Mouse (Mus musculus): ENCODE measurements at regions not wholly inside any gene's neighbourhood (a gene's known extent, or its start where the extent isn't known, plus 50 kb on each side); places are given as distances from the start of the nearest gene placed in this dataset.
A peak's percentile ranks its signal among the peaks of the same experiment; 100 is the strongest.

DNA sequence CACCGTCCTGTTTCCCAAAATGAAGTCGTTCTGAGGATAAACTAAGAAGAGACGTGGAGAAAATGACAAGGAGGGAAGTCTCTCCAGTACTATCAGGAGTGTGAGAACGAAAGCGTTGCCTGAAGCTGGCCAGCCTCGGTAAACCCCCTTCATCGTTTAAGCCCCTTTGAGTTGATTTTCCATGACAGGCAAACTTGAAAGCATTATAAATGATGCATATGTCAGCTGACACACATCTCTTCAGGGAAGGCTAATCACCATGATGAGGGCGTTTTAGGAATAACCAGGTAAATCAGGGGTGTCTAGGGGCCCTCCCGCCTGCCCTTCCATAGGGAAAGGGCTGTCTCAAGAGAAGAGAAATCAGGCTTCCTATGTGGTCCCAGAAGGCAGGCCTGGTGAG is 328.4 kb downstream of the Gm49356 start:
- DNase-seq (ENCODE audit: low spot score) (no peak), ATAC-seq (replicated peaks; ENCODE audit: low FRiP score, low read depth) (no peak)
- no peaks in the 10 kb centered on the region; the same call in 1 of the 2 replicates for H3K9me3 ChIP-seq (replicated peaks; ENCODE audit: low read length)
- H3K4me2 ChIP-seq (ENCODE audit: low read length), result no peak overlapping the region
- H3K4me3 ChIP-seq (replicated peaks; ENCODE audit: low read depth, low read length), result no peak overlapping the region
- H3K27ac ChIP-seq, result no peak overlapping the region
- no peaks in the 10 kb centered on the region for H3K4me1 ChIP-seq (replicated peaks; ENCODE audit: insufficient read depth, low read length)
- no peaks in the 10 kb centered on the region for H3K27me3 ChIP-seq (ENCODE audit: insufficient read depth, low read length)
- H3K9ac ChIP-seq (ENCODE audit: low read depth, low read length), result no peak overlapping the region
- no peaks in the 10 kb centered on the region for H3K36me3 ChIP-seq (ENCODE audit: insufficient read depth, low read length)
- no peak for TF ChIP-seq CTCF (IDR thresholded peaks at IDR 0.05; ENCODE audit: low read depth)
- 82% methylated on average over 9 of the region's 9 CpGs for WGBS

DNA sequence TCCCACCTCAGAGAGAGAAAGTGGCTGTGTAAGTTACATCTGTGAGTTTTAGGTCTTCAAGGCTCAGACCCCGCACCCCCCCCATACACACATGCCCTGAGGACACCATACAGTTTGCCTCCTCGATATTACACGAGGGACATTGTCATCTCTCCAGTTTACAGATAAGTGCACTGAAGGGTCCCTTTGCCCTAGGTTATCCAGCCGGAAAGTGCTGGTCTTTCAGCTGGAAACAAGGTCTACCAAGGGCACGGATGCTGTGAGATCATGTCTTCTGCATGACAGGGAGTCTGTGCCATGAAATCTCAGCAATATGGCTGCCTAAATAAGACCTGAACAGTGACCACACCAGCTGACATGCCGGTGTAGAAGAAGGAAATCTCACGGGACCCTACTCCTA is 329.8 kb downstream of the Gm49356 start:
- DNase-seq (ENCODE audit: low spot score) (no peak), ATAC-seq (replicated peaks; ENCODE audit: low FRiP score, low read depth) (no peak)
- H3K9me3 ChIP-seq (replicated peaks; ENCODE audit: low read length), result no peaks in the 10 kb centered on the region; the same call in 1 of the 2 replicates
- H3K9ac ChIP-seq (ENCODE audit: low read depth, low read length), result no peak overlapping the region
- no peak overlapping the region for H3K27ac ChIP-seq
- no peaks in the 10 kb centered on the region for H3K27me3 ChIP-seq (ENCODE audit: insufficient read depth, low read length)
- H3K4me1 ChIP-seq (replicated peaks; ENCODE audit: insufficient read depth, low read length), result no peaks in the 10 kb centered on the region
- WGBS, result 74% methylated on average over 7 of the region's 7 CpGs
- no peaks in the 10 kb centered on the region for H3K36me3 ChIP-seq (ENCODE audit: insufficient read depth, low read length)
- H3K4me3 ChIP-seq (replicated peaks; ENCODE audit: low read depth, low read length), result no peak overlapping the region
- TF ChIP-seq CTCF (IDR thresholded peaks at IDR 0.05; ENCODE audit: low read depth), result no peak
- H3K4me2 ChIP-seq (ENCODE audit: low read length), result no peak overlapping the region

- ATAC-seq (replicated peaks; ENCODE audit: low FRiP score, low read depth) (no peak), DNase-seq (ENCODE audit: low spot score) (no peak)
- H3K36me3 ChIP-seq (ENCODE audit: insufficient read depth, low read length), result no peaks in the 10 kb centered on the region
- 87% methylated on average over 6 of the region's 6 CpGs for WGBS
- no peaks in the 10 kb centered on the region; the same call in 1 of the 2 replicates for H3K9me3 ChIP-seq (replicated peaks; ENCODE audit: low read length)
- no peak overlapping the region for H3K27ac ChIP-seq
- H3K4me2 ChIP-seq (ENCODE audit: low read length), result no peak overlapping the region
- H3K4me1 ChIP-seq (replicated peaks; ENCODE audit: insufficient read depth, low read length), result no peaks in the 10 kb centered on the region
- no peak for TF ChIP-seq CTCF (IDR thresholded peaks at IDR 0.05; ENCODE audit: low read depth)
- H3K4me3 ChIP-seq (replicated peaks; ENCODE audit: low read depth, low read length), result no peak overlapping the region
- H3K9ac ChIP-seq (ENCODE audit: low read depth, low read length), result no peak overlapping the region
- H3K27me3 ChIP-seq (ENCODE audit: insufficient read depth, low read length), result no peaks in the 10 kb centered on the region
Measured at GRCm38 (mm10) chr15:59225637-59226036, 336.5 kb downstream of the Gm49356 start.

DNA sequence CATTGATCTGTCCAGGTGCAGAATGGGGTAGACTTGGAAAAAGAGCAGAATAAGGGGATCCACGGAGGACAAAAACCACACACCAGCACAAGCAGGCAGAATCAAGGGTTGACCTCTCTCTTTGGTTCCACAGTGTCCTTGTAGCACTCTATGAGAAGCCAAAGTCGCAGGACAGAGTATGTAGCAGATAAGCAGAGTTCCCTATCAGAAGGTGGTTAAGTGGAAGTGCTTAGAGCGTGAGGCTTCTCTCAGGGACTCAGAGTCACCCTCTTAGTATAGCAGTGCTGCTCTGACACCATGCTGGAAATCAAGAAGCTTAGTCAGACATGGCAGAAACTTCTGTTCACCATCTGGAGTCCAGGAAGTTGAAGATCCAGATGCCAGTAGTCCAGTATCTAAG is 338.2 kb downstream of the Gm49356 start:
- Histone ChIP-seq H3K36me3 (ENCODE audit: insufficient read depth, low read length) (no peaks in the 10 kb centered on the region), H3K4me3 (replicated peaks; ENCODE audit: low read depth, low read length) (no peak overlapping the region), H3K4me2 (ENCODE audit: low read length) (no peak overlapping the region), H3K27ac (no peak overlapping the region), H3K27me3 (ENCODE audit: insufficient read depth, low read length) (no peaks in the 10 kb centered on the region), H3K4me1 (replicated peaks; ENCODE audit: insufficient read depth, low read length) (no peaks in the 10 kb centered on the region), H3K9me3 (replicated peaks; ENCODE audit: low read length) (no peaks in the 10 kb centered on the region), H3K9ac (ENCODE audit: low read depth, low read length) (no peak overlapping the region)
- ATAC-seq (replicated peaks; ENCODE audit: low FRiP score, low read depth), result no peak
- no peak for TF ChIP-seq CTCF (IDR thresholded peaks at IDR 0.05; ENCODE audit: low read depth)
- 90% methylated on average over 3 of the region's 3 CpGs for WGBS
- DNase-seq (ENCODE audit: low spot score), result no peak

- no peak for ATAC-seq (replicated peaks; ENCODE audit: low FRiP score, low read depth)
- DNase-seq (ENCODE audit: low spot score), result no peak
- Histone ChIP-seq H3K9ac (ENCODE audit: low read depth, low read length) (no peak overlapping the region), H3K36me3 (ENCODE audit: insufficient read depth, low read length) (no peaks in the 10 kb centered on the region), H3K4me1 (replicated peaks; ENCODE audit: insufficient read depth, low read length) (no peaks in the 10 kb centered on the region), H3K27ac (no peak overlapping the region), H3K27me3 (ENCODE audit: insufficient read depth, low read length) (no peaks in the 10 kb centered on the region), H3K4me3 (replicated peaks; ENCODE audit: low read depth, low read length) (no peak overlapping the region), H3K9me3 (replicated peaks; ENCODE audit: low read length) (0 out of 2 replicates have a peak, but pooled peaks cover 4% of the 10 kb centered on the region), H3K4me2 (ENCODE audit: low read length) (no peak overlapping the region)
- no peak for TF ChIP-seq CTCF (IDR thresholded peaks at IDR 0.05; ENCODE audit: low read depth)
Measured at GRCm38 (mm10) chr15:59230536-59230935, 341.4 kb downstream of the Gm49356 start.

DNA sequence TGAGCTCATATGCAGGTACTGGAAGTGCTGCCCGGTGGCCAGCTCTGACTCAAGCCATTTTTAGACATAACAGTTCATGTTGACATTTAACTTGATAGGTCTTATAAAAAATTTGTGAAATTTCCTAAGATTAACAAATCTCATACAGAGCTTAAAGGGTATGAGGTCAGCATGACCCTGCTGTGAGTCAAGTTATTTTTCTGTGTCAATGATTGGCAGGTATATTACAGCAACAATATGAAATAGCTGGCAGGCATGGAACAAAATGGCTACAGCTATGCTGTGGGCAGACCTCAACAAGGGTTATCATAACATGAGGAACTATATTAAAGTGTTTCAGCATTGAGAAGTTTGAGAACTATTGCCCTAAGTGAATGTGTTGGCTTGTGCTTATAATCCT is 342.6 kb downstream of the Gm49356 start:
- WGBS, result 77% methylated on average over 1 of the region's 1 CpGs

DNA sequence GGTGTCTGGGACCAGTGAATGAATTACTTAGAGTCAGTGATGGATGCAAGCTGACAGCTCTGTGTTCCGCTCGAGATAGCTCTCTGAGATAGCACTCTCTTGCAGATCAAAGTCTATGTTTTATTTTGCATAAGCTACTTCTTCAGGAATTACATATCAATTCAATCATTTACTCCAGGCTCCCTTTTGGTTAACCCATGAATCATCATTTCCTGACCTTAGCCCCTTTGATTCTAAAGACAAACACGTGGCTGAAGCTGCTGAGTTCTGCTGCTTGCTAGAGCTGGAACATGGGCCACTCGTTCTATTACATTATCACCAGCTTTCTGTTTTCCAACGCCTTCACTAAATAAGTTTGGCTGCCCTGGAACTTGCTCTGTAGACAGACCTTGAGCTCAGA is 343.2 kb downstream of the Gm49356 start:
- H3K27ac ChIP-seq, result no peak overlapping the region
- H3K4me2 ChIP-seq (ENCODE audit: low read length), result no peak overlapping the region
- no peak overlapping the region for H3K4me3 ChIP-seq (replicated peaks; ENCODE audit: low read depth, low read length)
- peak; percentile 46; the same call in 1 of the 2 replicates for ATAC-seq (replicated peaks; ENCODE audit: low FRiP score, low read depth)
- H3K4me1 ChIP-seq (replicated peaks; ENCODE audit: insufficient read depth, low read length), result no peaks in the 10 kb centered on the region
- H3K36me3 ChIP-seq (ENCODE audit: insufficient read depth, low read length), result no peaks in the 10 kb centered on the region
- DNase-seq (ENCODE audit: low spot score), result peak; percentile 10
- 77% methylated on average over 5 of the region's 5 CpGs for WGBS
- no peak for TF ChIP-seq CTCF (IDR thresholded peaks at IDR 0.05; ENCODE audit: low read depth)
- H3K27me3 ChIP-seq (ENCODE audit: insufficient read depth, low read length), result no peaks in the 10 kb centered on the region
- H3K9me3 ChIP-seq (replicated peaks; ENCODE audit: low read length), result 0 out of 2 replicates have a peak, but pooled peaks cover 4% of the 10 kb centered on the region
- no peak overlapping the region for H3K9ac ChIP-seq (ENCODE audit: low read depth, low read length)

More for the DNA sequence above, 342.6 kb downstream of the Gm49356 start:
- Histone ChIP-seq H3K9ac (ENCODE audit: low read depth, low read length) (no peak overlapping the region), H3K4me2 (ENCODE audit: low read length) (no peak overlapping the region), H3K27me3 (ENCODE audit: insufficient read depth, low read length) (no peaks in the 10 kb centered on the region), H3K4me3 (replicated peaks; ENCODE audit: low read depth, low read length) (no peak overlapping the region), H3K4me1 (replicated peaks; ENCODE audit: insufficient read depth, low read length) (no peaks in the 10 kb centered on the region), H3K9me3 (replicated peaks; ENCODE audit: low read length) (0 out of 2 replicates have a peak, but pooled peaks cover 4% of the 10 kb centered on the region), H3K36me3 (ENCODE audit: insufficient read depth, low read length) (no peaks in the 10 kb centered on the region), H3K27ac (no peak overlapping the region)
- ATAC-seq (replicated peaks; ENCODE audit: low FRiP score, low read depth) (no peak), DNase-seq (ENCODE audit: low spot score) (no peak)
- TF ChIP-seq CTCF (IDR thresholded peaks at IDR 0.05; ENCODE audit: low read depth), result no peak

Data from kidney, postnatal 0 days (tissue).